Mouse (Mus musculus) cerebellum, adult 11 months (tissue): ENCODE results near the gene A630095E13Rik.
"Not testable (repeated sequence)": the region's sequence is repeated elsewhere in the genome, so short reads cannot be mapped to it uniquely, and the experiment has no call there.

ENCODE experiments used
- DNase-seq: peaks from one replicate; pipeline ENCODE4 v3.0.0; 2022

The A630095E13Rik gene

GRCm38 (mm10) chr9:36643276-36643675, at the start of gene A630095E13Rik:
Gene A630095E13Rik, minus strand, starts transcription at chr9:36643376.
- DNase-seq = not testable (repeated sequence)

GRCm38 (mm10) chr9:36692920-36693319, 49.7 kb upstream of the A630095E13Rik start, which contains the start of gene Acrv1:
Gene Acrv1, plus strand, starts transcription at chr9:36693220.
- DNase-seq = no peak

- DNase-seq = no peak
These were observed 44.2 kb upstream of the A630095E13Rik start for GRCm38 (mm10) chr9:36687329-36687728.

- no peak for DNase-seq
These were observed 38.2 kb upstream of the A630095E13Rik start for GRCm38 (mm10) chr9:36681424-36681823.
